Mouse (Mus musculus): Measurements from ENCODE around the gene Ryr3.

GRCm38 (mm10) chr2:112910579-112910978, 306.3 kb downstream of the Ryr3 start:
- TF ChIP-seq POLR2A (IDR thresholded peaks at IDR 0.05; ENCODE audit: low read depth, low read length) (no peak), CTCF (IDR thresholded peaks at IDR 0.05; ENCODE audit: borderline replicate concordance, insufficient read depth, low read length) (no peak)
